Mouse (Mus musculus): ENCODE measurements around the gene Abl2. TPM values are rescaled to one million over a fixed set of nuclear protein-coding genes. Genes with fewer than 3 reads are reported as not detected.

Abl2 gene
- polyA plus RNA-seq, 2 experiments, result 6.9 to 10.9 TPM

DNA sequence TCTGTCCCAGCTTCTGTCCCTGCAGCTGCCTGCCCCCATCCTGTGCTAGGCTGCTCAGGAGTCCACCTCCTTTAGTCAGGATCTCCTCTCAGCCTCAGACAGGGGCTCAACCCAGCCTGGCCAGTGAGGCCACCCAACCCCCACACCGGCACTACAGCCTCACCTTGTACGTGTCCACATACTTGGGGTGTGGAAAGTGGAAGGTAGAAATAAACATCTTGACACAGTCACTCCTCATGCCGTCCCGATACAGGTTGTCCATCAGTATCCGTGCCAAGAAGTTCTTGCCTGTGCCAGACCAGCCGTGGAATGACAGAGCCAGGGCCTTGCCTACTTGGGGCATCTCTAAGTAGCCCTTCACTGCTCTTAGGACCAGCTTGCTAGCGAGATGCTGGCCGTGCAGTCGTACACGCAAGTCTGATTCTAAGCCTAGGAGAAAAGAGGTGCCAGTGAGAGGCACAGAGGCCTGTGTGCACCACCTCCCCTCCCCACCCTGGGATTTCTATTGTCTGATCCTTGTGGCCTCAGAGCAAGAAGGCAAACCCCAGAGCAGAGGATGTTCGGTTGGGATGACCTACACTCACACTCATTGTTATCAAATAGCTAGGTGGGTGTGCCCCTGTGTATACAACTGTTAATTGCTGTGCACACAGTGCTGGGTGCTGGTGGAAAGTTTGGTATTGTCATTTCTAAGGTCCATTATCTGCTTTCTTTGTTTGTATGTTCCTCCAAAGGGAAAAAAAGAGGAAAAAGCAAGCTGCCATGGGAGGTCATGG, 110.8 kb downstream of the Abl2 start:
- no peaks in the 10 kb centered on the region for H3K36me3 ChIP-seq (ENCODE audit: control insufficient read depth, insufficient read depth, low read length)
- no peak overlapping the region for H3K4me3 ChIP-seq (replicated peaks; ENCODE audit: low read length)
- H3K27me3 ChIP-seq (ENCODE audit: control insufficient read depth, insufficient read depth, low read length), result no peaks in the 10 kb centered on the region
- no peaks in the 10 kb centered on the region for H3K9me3 ChIP-seq (ENCODE audit: control insufficient read depth, low read length)
- DNase-seq (ENCODE audit: low spot score) (no peak), ATAC-seq (ENCODE audit: low FRiP score, low read depth) (no peak)
- no peak overlapping the region for H3K27ac ChIP-seq (replicated peaks; ENCODE audit: low read depth, low read length)
- H3K4me2 ChIP-seq (replicated peaks; ENCODE audit: low read depth, low read length, severe bottlenecking), result no peak overlapping the region
- H3K4me1 ChIP-seq (ENCODE audit: control insufficient read depth, insufficient read depth, low read length), result peaks cover 11% of the 10 kb centered on the region
- TF ChIP-seq POLR2A (IDR thresholded peaks at IDR 0.05; ENCODE audit: borderline replicate concordance, extremely low read depth, insufficient read depth, insufficient read length), result no peak
- 45% methylated on average over 11 of the region's 11 CpGs for WGBS
- no peak overlapping the region for H3K9ac ChIP-seq (ENCODE audit: low read depth, low read length, severe bottlenecking)

DNA sequence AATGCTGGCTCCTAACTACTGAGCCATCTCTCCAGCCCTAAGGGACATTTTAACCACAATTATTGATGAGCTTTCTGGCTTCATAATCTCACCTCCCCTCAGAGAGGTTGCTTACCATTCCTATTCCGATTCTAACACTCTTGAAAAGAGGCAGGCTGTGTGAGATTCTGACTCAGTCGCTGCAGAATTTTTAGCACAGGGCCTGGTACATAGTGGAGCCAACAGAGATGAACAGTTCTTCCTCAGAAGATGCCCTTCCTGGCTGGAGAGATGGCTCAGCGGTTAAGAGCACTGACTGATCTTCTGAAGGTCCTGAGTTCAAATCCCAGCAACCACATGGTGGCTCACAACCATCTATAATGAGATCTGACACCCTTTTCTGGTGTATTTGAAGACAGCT, 113.3 kb downstream of the Abl2 start:
- H3K27me3 ChIP-seq (ENCODE audit: control insufficient read depth, insufficient read depth, low read length), result no peaks in the 10 kb centered on the region
- no peaks in the 10 kb centered on the region for H3K9me3 ChIP-seq (ENCODE audit: control insufficient read depth, low read length)
- no peaks in the 10 kb centered on the region for H3K36me3 ChIP-seq (ENCODE audit: control insufficient read depth, insufficient read depth, low read length)
- no peak for TF ChIP-seq POLR2A (IDR thresholded peaks at IDR 0.05; ENCODE audit: borderline replicate concordance, extremely low read depth, insufficient read depth, insufficient read length)
- no peak overlapping the region for H3K9ac ChIP-seq (ENCODE audit: low read depth, low read length, severe bottlenecking)
- H3K27ac ChIP-seq (replicated peaks; ENCODE audit: low read depth, low read length), result no peak overlapping the region
- ATAC-seq (ENCODE audit: low FRiP score, low read depth) (no peak), DNase-seq (ENCODE audit: low spot score) (no peak)
- peaks cover 11% of the 10 kb centered on the region for H3K4me1 ChIP-seq (ENCODE audit: control insufficient read depth, insufficient read depth, low read length)
- H3K4me2 ChIP-seq (replicated peaks; ENCODE audit: low read depth, low read length, severe bottlenecking), result no peak overlapping the region
- H3K4me3 ChIP-seq (replicated peaks; ENCODE audit: low read length), result no peak overlapping the region
- WGBS, result 89% methylated on average over 3 of the region's 3 CpGs

DNA sequence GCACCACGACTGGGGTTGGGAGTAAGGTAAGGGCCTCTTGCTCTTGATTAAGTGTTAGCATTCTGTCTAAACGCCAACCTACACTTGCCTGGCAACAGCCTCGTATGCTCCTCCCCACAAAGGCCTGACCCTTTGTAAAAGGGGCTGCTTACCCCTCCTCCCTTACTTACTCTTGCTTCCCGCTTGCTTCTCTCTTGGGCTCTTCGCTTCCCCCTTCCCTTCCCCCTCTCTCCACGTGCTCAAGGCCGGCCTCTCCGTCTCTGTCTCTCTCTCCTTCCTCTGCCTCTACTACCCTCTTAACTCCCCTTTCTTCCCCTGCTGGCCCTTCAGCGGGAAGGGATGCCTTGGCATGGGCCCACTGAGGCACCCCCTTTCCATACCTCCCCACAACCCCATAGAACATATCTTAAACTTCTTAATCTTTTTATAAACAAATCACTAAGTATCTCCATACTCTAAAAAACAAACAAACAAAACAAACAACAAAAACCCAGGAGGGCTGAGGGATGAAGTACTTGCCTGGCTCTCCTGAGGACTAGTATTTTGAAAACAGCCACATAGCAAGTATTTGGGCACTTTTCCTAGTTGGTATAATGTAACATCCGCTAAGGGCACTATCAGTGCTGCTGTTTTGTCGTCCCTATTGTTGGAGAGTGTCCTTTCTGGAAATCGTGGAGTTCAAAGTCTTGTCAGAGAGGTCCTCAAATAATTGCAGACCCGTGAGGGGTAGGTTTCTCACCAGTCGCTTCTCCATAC, 114.3 kb downstream of the Abl2 start:
- peak overlapping the region; percentile 62; the same call in 1 of the 2 replicates for H3K9ac ChIP-seq (ENCODE audit: low read depth, low read length, severe bottlenecking)
- H3K27ac ChIP-seq (replicated peaks; ENCODE audit: low read depth, low read length), result no peak overlapping the region
- H3K4me2 ChIP-seq (replicated peaks; ENCODE audit: low read depth, low read length, severe bottlenecking), result peak overlapping the region; percentile 94
- H3K4me1 ChIP-seq (ENCODE audit: control insufficient read depth, insufficient read depth, low read length), result peaks cover 11% of the 10 kb centered on the region
- H3K4me3 ChIP-seq (replicated peaks; ENCODE audit: low read length), result peak overlapping the region; percentile 57
- WGBS, result 18% methylated on average over 14 of the region's 14 CpGs
- no peaks in the 10 kb centered on the region for H3K36me3 ChIP-seq (ENCODE audit: control insufficient read depth, insufficient read depth, low read length)
- ATAC-seq (ENCODE audit: low FRiP score, low read depth) (no peak), DNase-seq (ENCODE audit: low spot score) (no peak)
- TF ChIP-seq POLR2A (IDR thresholded peaks at IDR 0.05; ENCODE audit: borderline replicate concordance, extremely low read depth, insufficient read depth, insufficient read length), result no peak
- H3K27me3 ChIP-seq (ENCODE audit: control insufficient read depth, insufficient read depth, low read length), result no peaks in the 10 kb centered on the region
- H3K9me3 ChIP-seq (ENCODE audit: control insufficient read depth, low read length), result no peaks in the 10 kb centered on the region

DNA sequence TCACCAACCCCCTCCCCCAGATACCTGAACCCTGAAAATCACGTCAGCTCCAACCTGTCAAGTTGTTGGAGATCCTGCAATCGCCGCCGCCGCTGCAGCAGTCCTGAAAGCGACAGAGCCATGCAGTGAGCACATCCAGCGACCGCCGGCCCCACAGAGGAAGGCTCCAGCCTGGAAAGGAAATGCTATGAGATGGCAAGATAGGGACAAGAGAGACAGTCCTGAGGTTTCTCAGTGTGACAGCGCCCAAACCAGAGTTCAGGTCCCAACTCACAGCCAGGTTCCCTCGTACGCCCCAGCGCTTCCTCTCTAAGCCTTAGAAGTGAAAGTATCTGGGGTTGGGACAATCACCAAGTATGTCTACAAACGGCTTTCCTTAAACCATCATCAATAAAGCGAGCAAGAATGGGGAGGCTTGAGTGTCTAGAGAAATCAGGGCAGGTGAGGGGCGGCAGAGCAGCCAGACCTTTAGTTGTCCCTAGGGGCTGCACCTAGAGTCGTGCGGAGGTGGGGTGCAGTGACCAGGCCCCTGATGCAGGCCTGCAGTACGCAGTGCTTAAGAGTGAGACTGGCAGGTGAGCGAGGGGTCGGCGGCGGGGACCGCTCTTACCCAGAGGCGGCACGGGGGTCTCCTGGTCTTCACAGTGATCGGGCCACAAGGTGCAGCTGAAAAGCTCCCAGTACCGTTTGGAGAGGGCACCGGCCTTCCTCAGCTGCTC, 115.0 kb downstream of the Abl2 start:
- DNase-seq (ENCODE audit: low spot score), result no peak
- H3K27ac ChIP-seq (replicated peaks; ENCODE audit: low read depth, low read length), result no peak overlapping the region
- no peak for TF ChIP-seq POLR2A (IDR thresholded peaks at IDR 0.05; ENCODE audit: borderline replicate concordance, extremely low read depth, insufficient read depth, insufficient read length)

More for the DNA sequence above, 115.0 kb downstream of the Abl2 start:
- peaks cover 10% of the 10 kb centered on the region for H3K4me1 ChIP-seq (ENCODE audit: control insufficient read depth, insufficient read depth, low read length)
- H3K9ac ChIP-seq (ENCODE audit: low read depth, low read length, severe bottlenecking), result peak overlapping the region; percentile 62
- no peaks in the 10 kb centered on the region for H3K36me3 ChIP-seq (ENCODE audit: control insufficient read depth, insufficient read depth, low read length)
- 1% methylated on average over 28 of the region's 29 CpGs for WGBS
- ATAC-seq (ENCODE audit: low FRiP score, low read depth), result peak; percentile 9; the same call in 1 of the 2 replicates
- no peaks in the 10 kb centered on the region for H3K27me3 ChIP-seq (ENCODE audit: control insufficient read depth, insufficient read depth, low read length)
- H3K4me3 ChIP-seq (replicated peaks; ENCODE audit: low read length), result peak overlapping the region; percentile 57
- H3K4me2 ChIP-seq (replicated peaks; ENCODE audit: low read depth, low read length, severe bottlenecking), result peak overlapping the region; percentile 94
- no peaks in the 10 kb centered on the region for H3K9me3 ChIP-seq (ENCODE audit: control insufficient read depth, low read length)

Data from limb, embryonic 14.5 days (tissue).